Mouse (Mus musculus) splenic B cell, adult 2 months (primary cell): ENCODE results near the gene Efna4.

Experiments
- DNase-seq: peaks from one replicate; pipeline ENCODE4 v3.0.0-alpha.2; 2011; ENCODE audit warnings: low read depth, low spot score
- H3K27me3 ChIP-seq: 2 replicates; pipeline ENCODE4 v1.6.1; 2012; ENCODE audit warnings: mild to moderate bottlenecking, low read length, moderate library complexity, mixed read lengths; ENCODE audit not compliant: control insufficient read depth, poor library complexity, insufficient read depth, severe bottlenecking
- H3K36me3 ChIP-seq: 2 replicates; pipeline ENCODE4 v1.6.1; 2012; ENCODE audit warnings: mild to moderate bottlenecking, low read length, moderate library complexity, mixed read lengths; ENCODE audit not compliant: control insufficient read depth, poor library complexity, insufficient read depth, severe bottlenecking

The Efna4 gene

GRCm38 (mm10) chr3:89293247-89293918 lies 44.4 kb downstream of the Efna4 start:
- no peak for DNase-seq
- no peaks in the 10 kb centered on the region for H3K27me3 ChIP-seq
- H3K36me3 ChIP-seq: no peaks in the 10 kb centered on the region

GRCm38 (mm10) chr3:89292303-89292702 lies 45.5 kb downstream of the Efna4 start:
- Histone ChIP-seq H3K36me3 (no peaks in the 10 kb centered on the region), H3K27me3 (no peaks in the 10 kb centered on the region)
- DNase-seq: no peak

- Histone ChIP-seq H3K27me3 (no peaks in the 10 kb centered on the region), H3K36me3 (no peaks in the 10 kb centered on the region)
- DNase-seq: no peak
Observed at GRCm38 (mm10) chr3:89291874-89292273, 46.0 kb downstream of the Efna4 start.

- Histone ChIP-seq H3K27me3 (no peaks in the 10 kb centered on the region), H3K36me3 (no peaks in the 10 kb centered on the region)
- DNase-seq: no peak
Observed at GRCm38 (mm10) chr3:89288503-89288928, 49.3 kb downstream of the Efna4 start.

GRCm38 (mm10) chr3:89287286-89287685 lies 50.5 kb downstream of the Efna4 start:
- no peak for DNase-seq
- Histone ChIP-seq H3K36me3 (no peaks in the 10 kb centered on the region), H3K27me3 (no peaks in the 10 kb centered on the region)

GRCm38 (mm10) chr3:89285526-89285925 lies 52.3 kb downstream of the Efna4 start:
- H3K27me3 ChIP-seq: no peaks in the 10 kb centered on the region
- no peak for DNase-seq
- no peaks in the 10 kb centered on the region for H3K36me3 ChIP-seq

GRCm38 (mm10) chr3:89284261-89284660 lies 53.6 kb downstream of the Efna4 start:
- no peak for DNase-seq
- Histone ChIP-seq H3K36me3 (no peaks in the 10 kb centered on the region), H3K27me3 (no peaks in the 10 kb centered on the region)
